Mouse (Mus musculus) subcutaneous adipose tissue, adult 2 months (tissue): ENCODE measurements around the gene Rap1b. TPM values are rescaled to one million over a fixed set of nuclear protein-coding genes. Genes with fewer than 3 reads are reported as not detected.

Experiments used
- polyA plus RNA-seq: library from polyadenylated mRNA; depleted of rRNA; stranded (reverse); fragments of >200 nt; gene quantifications from 2 replicates; pipeline ENCODE4 v1.2.3, GENCODE M21; 2012; ENCODE audit warnings: low replicate concordance; rRNA removed

Gene Rap1b
- polyA plus RNA-seq = 39.1 and 43.4 TPM in 2 replicates

DNA sequence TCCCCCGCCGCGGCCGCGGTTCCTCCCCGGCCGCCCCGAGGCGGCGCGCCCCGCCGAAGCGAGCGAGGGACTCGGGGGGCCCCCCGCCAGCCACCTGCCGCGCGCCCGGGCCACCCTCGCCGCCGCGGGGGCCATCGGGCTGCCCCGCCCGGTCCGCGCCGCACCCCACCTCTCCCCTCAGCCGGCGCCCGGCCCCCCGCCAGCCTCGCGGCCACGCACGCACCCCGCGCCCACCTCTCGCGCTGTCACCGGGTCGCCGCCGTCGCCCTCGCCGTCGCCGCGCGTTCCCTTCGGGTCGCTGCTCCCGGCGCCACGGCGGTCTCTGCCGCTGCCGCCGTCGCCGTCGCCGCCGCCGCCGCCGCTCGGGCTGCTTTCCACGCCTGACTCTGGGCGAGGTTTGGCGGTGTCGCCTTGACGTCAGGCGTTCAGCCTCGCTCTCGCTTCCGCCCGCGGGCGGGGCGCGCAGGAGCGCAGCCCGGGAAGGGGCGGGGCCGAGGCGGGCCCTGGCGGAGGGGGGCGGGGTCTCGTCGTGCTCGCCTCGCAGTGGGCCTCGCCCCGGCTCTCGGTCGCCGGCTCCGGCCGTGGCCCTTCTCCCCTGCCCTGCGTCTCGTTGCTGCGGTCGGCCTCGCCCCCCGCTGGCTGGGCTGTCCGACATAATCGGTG, at the start of gene Rap1b:
TSS of gene Rap1b (minus strand) at position 439 of the 663 bp plus-strand sequence.

DNA sequence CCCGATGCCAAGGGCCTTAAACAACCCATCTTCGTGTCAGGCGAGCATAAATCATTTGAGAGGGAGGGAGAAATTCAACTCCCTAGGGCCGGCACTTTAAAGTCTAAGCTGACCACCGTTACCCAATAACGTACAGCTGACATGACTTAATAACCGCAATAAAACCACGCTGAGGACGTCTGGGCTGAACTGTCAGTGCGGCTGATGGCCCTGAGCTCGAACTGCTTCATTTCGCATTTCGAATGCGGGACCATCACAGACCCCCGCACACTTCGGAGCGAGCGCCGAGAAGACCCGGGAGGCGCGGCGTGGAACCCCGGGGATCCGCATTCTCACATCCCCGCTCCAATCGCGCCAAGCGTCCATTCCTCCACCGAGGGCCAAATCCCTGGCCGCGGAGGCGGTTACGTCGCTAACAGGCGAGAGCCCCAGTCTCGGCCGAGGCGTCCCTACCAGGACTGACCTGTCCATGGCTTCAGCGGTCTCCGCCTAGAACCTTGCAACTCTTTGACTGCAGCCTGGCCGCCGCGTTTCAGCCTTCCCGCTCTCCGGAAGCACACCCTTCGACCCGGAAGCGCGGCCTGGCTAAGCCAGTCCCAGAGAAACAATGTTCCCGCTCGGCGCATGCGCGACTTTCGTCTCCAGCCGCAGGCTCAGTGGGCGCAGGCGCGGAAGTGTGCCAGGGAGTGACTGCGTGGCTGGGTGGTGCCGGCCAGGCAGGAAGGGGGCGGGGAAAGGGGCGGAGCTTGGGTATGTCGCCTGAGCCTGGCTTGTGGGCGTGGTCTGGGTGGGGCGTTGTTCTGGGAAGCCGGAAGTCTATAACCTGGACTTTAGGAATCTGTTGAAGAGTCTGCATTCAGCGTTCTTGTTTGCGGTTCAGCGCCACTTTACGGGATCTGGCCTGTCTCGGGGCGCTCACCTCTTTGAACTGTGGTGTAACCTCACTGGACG, 53.4 kb downstream of the Rap1b start, which contains the start of gene Nup107:
TSS of gene Nup107 (minus strand) at position 565 of the 951 bp plus-strand sequence.

Other genes starting within 250 kb of the Rap1b start
- 1.5 and 16.9 TPM in 2 replicates for gene Cpm, start 216.5 kb downstream of the Rap1b start, polyA plus RNA-seq
- gene Mdm2, start 135.3 kb downstream of the Rap1b start, polyA plus RNA-seq = 20.2 and 41.0 TPM in 2 replicates
- 11.6 and 16.3 TPM in 2 replicates for gene Slc35e3, start 99.7 kb downstream of the Rap1b start, polyA plus RNA-seq
- 4.8 and 12.0 TPM in 2 replicates for gene Nup107, start 53.3 kb downstream of the Rap1b start, polyA plus RNA-seq